Mouse (Mus musculus) monocyte, adult 5-6 weeks (primary cell): ENCODE measurements around the gene Dntt. TPM values are rescaled to one million over a fixed set of nuclear protein-coding genes. Genes with fewer than 3 reads are reported as not detected.
A peak's percentile ranks its signal among the peaks of the same experiment; 100 is the strongest.

ENCODE experiments used
- ATAC-seq: fragments of 153-309, 156-312 bp; replicated peaks from 2 replicates; pipeline ENCODE4 v1.8.0; 2017; ENCODE audit warnings: mild to moderate bottlenecking; ENCODE audit not compliant: low TSS enrichment, insufficient number of reproducible peaks, severe bottlenecking, poor library complexity, low FRiP score
- total RNA-seq: library from RNA; stranded (forward); fragments of 200-1000, 200-491, 200-594 nt; gene quantifications from 3 replicates; pipeline ENCODE4 v1.2.3, GENCODE M21; 2017

Gene Dntt
- 0.39 TPM in 1 of 3 replicates, not detected in the others for total RNA-seq

DNA sequence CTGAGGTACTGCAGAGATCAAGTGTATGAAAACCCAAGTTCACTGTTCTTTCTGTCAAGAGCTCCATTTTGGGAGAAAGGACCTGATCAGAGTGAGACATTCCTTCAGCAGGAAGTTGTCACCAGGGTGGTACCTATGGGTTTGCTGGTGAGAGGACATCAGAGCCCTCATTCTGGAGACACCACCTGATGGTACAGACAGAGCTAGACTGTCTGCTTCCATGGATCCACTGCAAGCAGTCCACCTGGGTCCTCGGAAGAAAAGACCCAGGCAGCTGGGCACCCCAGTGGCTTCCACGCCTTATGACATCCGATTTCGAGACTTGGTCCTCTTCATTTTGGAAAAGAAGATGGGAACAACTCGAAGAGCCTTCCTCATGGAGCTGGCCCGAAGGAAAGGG lies at the start of gene Dntt:
Dntt (plus strand) TSS at position 57 of the 400 bp plus-strand sequence.
- no peak for ATAC-seq

DNA sequence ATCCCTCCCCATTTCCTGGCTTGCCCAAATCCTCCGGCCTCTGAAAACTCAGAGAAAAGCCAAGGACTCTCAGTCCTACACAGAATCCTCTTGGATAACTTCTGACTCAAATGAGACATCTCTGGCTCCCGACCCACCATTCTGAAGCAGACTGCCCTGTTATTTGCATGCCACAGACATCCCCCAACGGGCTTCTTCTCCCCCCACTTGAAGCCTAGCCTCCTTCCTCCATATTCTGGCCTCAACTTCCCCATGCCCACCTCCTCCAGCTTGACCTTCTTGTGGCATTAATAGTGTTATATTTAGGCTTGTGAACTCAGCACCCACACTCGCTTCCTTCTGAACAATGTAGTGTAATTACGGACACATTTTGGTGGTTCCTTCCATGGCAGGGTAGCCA lies 48.4 kb upstream of the Dntt start:
- no peak for ATAC-seq

DNA sequence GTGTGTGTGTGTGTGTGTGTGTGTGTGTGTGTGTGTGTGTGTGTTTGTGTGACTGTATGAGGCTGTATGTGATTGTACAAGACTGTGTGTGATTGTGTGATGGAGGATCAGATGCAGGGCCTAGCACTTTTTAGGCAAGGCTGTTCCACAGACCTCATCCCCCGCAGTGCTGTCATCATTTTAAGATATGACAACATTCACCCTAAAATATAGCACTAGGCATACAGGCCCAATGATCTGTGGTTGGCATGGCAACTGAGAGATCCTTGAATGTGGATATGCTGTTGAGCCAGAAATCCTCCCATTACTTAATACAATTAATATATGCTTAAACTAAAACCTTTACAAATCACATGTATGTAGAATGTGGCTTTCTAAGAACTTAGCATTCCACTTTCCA lies 44.5 kb upstream of the Dntt start:
- no peak for ATAC-seq

DNA sequence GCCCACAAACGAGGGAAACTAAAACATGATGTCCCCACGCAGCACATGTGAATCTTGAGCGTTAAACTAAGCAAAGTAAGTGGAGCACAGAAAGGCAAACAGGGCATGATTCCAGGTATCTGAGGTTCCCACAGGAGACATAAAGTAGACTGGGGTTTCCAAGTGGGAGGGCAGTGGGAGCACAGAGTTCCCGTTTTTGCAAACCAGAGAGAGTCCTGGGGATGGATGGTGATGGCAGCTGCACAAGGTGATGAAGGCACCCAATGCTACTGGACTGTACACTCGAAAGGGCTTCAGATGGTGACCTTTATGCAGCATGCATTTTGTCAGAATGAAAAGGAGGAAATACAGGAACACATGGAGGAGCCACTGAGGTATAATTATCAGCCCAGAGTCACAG lies 40.2 kb upstream of the Dntt start:
- no peak for ATAC-seq

DNA sequence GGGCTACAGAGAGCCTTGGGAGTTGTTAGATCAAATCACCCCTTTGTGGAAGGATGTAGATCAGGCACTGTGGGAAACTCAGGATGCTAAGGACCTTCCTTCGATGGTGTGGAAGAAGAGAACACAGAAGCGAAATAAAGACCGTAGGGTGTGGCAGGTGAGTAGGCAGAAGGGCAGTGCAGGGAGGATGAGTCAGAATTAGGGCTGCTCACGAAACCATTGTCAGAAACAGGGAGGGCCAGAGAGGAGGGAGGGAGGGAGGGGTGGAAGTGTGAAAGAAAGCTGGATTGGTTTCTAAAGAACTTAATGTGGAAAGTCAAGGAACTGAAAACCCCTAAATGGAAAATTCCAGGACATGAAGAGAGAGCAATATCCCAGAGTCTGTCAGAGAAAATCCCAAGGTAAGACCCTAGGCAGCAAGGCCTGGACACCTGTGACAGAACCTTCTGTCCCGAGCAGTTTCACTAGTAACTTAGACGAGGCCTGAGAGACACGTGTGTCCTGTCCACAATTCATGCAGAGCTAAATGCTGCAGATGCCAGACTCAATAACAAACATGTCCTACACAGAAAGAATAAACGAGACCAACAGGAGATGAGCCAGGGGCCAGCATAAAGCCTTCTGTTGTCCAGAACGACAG lies 39.0 kb upstream of the Dntt start:
- ATAC-seq = no peak

DNA sequence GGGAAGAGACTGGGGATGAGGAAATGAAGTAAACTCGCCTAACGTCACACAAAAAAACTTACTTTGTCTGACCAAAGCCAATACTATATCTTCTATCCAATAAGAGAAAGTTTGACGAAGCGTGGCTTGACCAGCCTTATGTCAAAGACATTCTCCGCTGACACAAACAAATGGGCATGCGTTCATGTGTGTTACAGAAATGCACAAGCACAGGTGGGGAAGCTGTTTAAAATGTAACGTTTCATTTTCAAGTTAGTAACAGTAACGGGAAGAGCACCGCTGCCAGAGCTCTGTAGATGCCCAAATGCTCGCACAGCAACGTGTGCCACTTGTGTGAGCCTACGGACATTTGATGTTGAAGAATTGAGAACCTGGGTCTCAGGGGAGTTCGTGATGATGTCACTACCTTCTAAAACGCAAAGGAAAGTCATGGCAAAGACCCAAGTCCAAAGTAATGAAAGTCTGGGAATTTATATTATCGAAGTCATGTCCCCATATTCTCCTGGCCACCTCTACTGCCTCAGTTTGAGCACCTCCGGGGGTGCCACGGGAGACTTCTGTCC lies 38.2 kb upstream of the Dntt start:
- no peak for ATAC-seq

DNA sequence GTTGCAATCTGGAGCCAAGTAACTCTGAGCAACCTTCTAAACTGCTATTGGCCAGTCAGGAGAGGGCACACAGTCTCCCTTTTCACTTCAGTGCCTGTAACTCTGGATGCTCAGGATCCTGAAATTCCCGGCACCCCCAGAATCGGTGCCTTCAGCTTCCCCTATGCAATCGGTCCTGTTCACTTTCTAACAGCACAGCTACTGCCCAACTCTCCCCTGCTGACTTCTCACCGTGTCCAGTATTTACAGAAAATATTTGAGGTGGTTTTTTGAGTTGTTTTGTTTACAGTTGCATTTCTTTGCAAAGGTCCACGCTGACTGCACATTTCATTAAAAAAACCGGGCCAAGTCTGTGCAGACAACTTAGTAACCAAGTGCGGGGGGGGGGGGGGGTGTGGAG lies 37.4 kb upstream of the Dntt start:
- no peak for ATAC-seq

DNA sequence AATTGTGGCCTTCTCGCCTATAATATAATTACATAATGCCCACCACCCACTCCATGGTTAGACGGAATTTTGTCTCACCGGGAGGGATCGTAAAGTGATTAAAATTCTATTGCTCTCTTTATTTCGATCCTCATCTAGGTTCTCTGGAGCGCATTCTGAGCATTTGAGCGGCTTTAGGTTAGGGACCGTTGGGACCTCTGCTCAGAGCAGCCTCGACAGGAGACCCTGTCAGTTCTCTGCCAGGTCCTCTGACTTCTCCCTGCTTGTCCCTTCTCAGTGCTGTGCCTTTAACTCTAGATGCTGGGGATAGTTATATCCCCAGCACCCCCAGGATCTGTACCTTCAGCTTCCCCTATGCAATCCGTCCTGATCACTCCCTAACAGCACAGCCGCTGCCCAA lies 37.0 kb upstream of the Dntt start:
- ATAC-seq = no peak

DNA sequence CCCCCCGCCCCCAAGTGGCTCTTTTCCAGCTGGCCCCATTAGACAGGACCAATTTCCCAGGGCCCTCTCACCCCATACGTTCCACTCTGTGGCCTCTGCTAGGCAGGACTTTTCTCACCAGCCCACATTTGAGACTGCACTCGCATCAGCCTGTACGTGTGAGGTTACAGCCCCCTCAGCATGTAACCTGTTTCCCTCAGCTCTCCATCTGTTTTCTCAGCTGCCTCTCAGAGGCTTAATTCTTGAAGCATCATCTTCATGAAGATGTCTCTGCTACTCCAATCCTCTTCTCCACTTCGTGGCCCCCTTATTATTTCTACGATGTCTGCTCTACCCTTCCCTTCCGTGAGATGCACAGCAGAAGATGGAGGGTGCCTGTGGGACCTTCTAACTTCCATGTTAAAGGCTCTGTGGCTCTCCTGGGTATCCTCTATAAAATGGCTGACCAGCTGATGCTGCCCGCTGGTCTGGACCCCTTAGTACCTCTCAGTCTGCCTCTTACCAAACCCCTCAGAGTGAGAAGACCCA lies 36.5 kb upstream of the Dntt start:
- no peak for ATAC-seq

DNA sequence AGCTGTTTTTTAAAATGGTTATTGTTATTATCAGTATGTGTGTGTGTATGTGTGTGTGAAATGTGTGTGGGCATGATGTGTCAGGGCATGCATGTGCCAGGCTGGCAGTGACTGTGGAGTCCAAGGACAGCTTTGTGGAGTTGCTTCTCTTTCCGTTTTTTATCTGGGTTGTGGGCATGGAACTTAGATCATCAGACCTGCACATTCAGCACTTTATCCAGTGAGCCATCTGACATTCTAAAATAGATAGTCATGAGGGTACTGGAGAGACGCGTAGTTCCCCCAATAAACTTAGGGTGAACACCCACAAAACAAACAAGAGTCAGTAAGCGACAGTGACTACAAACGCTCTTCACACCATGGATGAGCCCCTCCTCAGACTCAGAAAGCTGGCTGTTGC lies 35.7 kb upstream of the Dntt start:
- ATAC-seq = no peak

DNA sequence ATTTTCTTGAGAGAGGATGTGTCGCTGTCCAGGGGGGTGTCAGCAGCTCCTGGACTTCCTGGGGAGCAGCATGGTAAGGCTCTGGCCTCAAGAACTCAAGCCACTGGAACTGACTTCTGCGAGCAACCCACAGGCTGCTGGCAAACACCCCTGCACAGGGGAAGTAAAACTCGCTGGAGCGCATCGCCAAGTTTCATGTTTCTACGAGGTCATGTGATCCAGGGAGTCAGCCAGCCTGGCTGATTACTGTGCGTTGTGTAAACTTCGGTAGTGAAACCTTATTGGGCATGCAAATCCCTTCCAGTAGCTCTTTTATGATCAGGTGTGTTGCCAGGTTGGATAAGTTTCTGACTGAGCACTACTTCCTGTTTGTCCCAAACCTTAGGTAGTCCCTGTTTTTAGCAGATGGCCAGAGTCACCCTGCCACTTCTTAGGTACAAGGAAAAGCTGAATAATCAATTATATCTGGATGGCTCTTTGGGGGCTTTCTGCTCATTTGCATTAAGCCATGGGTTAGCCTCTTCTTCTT lies 35.0 kb upstream of the Dntt start, which contains the start of gene Blnk:
Blnk (minus strand) TSS at position 479 of the 529 bp plus-strand sequence.
- peak; percentile 53 for ATAC-seq

DNA sequence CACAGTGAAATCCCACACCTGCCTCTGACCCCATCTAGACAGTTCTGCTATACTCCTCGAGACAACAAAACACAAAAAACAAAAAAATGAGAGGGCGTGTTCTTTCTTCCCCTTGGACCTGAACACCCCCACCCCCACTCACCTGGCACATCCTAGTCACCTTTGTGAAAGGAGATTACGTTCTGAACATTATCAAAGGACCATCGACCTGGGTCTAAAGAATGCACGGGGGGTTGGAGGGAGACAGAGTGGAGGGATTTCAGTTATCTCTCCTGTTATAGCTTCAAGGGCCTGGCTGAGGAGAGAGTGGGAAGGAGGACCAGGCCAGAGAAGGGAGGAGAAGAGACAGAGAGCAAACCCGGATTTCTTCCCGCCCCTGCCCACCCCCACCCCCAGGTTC lies 34.2 kb upstream of the Dntt start:
- ATAC-seq = no peak

DNA sequence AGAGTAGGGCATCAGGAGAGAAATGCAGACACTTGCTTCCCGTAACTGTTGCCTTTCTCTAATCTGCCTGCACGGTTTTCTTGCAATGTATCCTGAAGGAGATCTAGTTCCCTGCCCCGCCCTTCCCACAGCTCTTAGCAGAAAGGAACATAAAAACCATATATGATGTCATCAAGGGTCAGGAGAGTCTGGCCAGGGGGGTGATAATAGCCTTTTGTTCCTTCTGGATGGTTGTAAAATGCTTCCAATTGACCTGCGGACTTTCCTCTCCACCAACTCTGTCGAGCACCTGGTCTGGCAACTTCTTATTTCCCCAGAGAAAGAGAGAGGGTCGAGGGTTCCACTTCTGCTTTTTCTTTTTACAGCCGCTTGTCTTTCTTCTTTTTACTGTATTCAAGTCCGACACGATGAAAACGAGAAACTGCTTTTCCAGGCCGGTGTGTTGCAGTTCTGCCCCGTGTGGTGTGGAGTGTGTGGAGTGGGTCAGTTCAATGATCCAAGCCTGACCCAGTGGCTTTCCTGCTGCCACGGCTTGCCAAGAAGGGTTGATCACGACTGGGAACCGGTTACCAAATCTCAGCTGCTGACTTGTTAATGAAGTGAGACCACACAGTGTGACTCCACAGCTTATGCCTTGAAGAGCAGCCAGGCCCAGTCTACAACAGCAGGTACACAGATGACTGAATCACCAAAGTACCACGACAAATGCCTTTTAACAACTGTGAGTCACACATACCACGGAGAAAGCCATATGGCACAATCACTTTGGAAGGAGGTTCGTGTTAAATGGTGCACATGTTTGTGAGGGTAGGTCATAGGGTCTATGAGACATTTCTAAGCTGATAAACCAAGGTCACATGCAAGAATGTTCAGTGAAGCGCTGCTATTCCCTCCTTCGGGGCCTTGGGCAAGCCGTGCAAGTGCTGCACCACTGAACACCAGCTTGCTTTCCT lies 33.4 kb upstream of the Dntt start:
- ATAC-seq = no peak

DNA sequence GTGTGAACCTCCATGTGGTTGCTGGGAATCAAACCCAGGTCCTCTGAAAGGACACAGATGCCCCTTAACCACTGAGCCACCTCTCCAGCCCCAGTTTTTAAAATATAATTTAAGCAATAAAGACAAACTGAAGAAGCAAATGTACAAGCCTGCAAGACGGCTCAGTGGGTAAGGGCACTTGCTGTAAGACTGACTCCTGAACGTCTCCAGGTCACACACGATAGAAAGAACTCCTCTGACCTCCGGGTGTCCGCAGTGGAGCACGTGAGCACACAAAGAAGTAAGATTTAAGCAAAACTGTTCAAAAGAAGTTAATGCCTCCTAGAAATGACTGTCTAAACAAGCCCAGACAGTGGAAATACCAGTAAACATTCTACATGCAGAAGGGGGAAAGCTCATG lies 32.4 kb upstream of the Dntt start:
- no peak for ATAC-seq

DNA sequence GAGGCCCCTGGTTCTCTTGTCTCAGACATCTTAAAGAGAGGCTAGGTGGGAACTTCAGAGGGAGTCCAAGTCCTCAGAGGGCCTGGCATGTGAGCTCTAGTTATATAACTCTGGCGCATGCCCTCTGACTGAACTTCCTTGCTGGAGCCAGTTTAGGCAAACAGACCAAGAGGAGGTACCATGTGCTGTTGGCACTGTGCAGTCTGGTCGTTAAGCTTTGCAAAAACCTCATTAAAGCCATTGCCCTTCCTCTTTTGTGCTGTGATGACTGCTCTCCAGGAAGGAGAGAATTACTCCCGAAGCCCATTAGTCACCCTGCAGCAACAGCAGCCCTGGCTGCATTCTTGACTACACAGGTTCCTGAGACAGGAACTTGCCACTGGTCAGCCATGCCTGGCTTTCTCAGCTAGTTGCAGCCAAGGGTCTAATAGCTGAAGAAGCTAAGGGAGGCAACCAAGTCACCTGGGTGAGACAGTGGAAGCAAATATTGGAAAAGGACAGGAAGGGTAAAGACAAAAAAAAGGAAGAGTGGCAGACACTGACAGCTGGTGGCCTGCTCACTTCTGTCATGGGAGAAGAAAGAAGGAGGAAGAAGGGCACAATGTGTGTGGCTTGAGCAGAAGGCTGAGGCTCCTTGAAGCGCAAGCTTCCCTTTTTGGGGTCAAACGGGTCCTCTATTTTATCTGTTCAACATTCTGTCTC lies 30.5 kb upstream of the Dntt start:
- ATAC-seq = no peak

DNA sequence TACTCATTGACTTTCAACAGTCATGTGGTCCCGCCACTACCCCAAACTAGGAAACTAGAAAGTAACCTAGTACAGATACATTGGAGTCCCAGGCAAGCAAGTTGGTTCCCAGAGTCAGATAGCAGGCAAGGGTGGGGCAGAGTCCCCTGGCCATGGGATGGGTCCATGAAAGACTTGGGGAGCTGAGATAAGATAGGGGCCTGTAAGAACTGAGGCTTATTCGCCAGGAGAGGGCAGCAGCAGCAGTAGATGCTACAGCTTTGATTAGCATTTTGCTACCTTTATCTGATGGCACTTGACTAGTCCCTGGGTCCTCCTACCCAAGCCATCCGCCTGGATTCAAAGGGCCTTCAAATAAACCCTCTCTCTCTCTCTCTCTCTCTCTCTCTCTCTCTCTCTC lies 29.5 kb upstream of the Dntt start:
- ATAC-seq = no peak

DNA sequence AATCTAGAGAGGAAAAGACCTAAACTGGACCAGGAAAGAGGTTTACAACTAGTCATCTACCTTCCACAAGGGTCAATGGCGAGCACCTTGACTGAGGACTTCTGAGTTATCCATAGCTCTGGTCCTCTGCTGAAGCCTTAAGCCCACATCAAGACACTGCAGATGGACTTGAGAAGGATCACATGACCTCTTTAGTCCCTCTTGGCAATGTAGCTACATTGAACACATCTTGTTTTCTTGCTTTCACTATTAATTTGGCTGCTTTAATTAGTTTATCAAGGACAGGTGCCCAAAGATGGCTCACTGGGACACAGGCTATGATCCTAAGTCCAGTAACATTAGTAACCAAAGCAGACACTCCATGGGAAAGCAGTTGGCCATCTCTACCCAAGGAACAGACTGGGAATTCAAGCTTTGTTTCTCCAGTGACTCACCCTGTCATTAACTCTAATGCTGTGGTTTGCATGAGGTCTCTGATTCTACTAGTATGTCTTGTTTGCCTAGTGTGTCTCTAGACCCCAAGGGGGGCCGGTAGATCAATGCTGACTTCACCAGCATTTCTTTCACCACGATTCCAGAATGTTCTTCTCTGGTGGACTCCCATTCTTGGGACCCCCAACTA lies 25.3 kb upstream of the Dntt start:
- no peak for ATAC-seq

DNA sequence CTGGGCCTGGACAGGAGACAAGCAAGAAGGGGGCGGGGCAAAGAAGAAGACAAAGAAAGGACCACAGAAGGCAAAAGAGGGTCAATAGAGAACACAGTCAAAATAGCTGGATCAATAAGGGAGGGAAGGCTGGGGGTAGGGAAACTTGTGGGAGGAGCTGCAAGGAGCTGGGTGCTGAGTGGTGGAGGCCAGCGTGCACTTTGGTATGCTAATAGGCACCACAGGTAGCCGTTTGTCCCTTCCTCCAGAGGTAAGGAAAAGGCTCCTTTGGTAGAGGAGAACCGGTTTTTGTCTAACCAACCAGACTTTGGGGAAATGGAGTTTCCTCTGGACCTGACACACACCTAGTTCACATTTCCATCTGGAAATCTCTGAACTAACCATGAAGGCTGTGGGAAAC lies 22.5 kb upstream of the Dntt start:
- ATAC-seq = no peak
